Mouse (Mus musculus) myocyte (in vitro differentiated cells): ENCODE measurements at regions not wholly inside any gene's neighbourhood (a gene's known extent, or its start where the extent isn't known, plus 50 kb on each side); places are given as distances from the start of the nearest gene placed in this dataset.
A peak's percentile ranks its signal among the peaks of the same experiment; 100 is the strongest.

ENCODE experiments used
- H3K27me3 ChIP-seq: one replicate; pipeline ENCODE4 v1.6.1; 2011; ENCODE audit not compliant: control insufficient read depth, insufficient read depth, insufficient read length
- H3K36me3 ChIP-seq: one replicate; pipeline ENCODE4 v1.6.1; 2011; ENCODE audit not compliant: control insufficient read depth, insufficient read depth
- H3K4me2 ChIP-seq: one replicate; pipeline ENCODE4 v1.6.1; 2011; ENCODE audit warnings: low read depth, control low read depth
- H3K4me3 ChIP-seq: one replicate; pipeline ENCODE4 v1.5.1; 2011; ENCODE audit warnings: mild to moderate bottlenecking, control low read depth, moderate library complexity
- H3K79me2 ChIP-seq: one replicate; pipeline ENCODE4 v1.6.1; 2011; ENCODE audit not compliant: control insufficient read depth, insufficient read depth
- H3ac ChIP-seq: one replicate; pipeline ENCODE4 v1.6.1; 2011; ENCODE audit not compliant: control insufficient read depth, insufficient read length
- CEBPB ChIP-seq: IDR thresholded peaks from 2 replicates; pipeline ENCODE4 v1.6.1; 2011; ENCODE audit warnings: mild to moderate bottlenecking, moderate library complexity; ENCODE audit not compliant: poor library complexity, insufficient read depth, severe bottlenecking
- E2F4 ChIP-seq: IDR thresholded peaks from one replicate; pipeline ENCODE4 v1.6.1; 2011; ENCODE audit warnings: mild to moderate bottlenecking, control low read depth, moderate library complexity; ENCODE audit not compliant: insufficient read depth
- MAX ChIP-seq: IDR thresholded peaks from one replicate; pipeline ENCODE4 v1.6.1; 2011; ENCODE audit warnings: low read depth, mild to moderate bottlenecking, control low read depth
- MYOD1 ChIP-seq, 3 experiments: IDR thresholded peaks; one replicate each; pipeline ENCODE4 v1.6.1; 2011; ENCODE audit warnings: control low read depth in 2 of 3, low read depth in 2 of 3, mild to moderate bottlenecking in 2 of 3, moderate library complexity in 1 of 3; ENCODE audit not compliant: insufficient read length in 2 of 3, control insufficient read depth in 1 of 3
- MYOG ChIP-seq, 3 experiments: IDR thresholded peaks; one replicate each; pipeline ENCODE4 v1.6.1; 2011; ENCODE audit warnings: control low read depth in 2 of 3, low read depth in 2 of 3, mild to moderate bottlenecking in 2 of 3; ENCODE audit not compliant: insufficient read length in 2 of 3, control insufficient read depth in 1 of 3, insufficient read depth in 1 of 3
- POLR2A ChIP-seq: IDR thresholded peaks from one replicate; pipeline ENCODE4 v1.6.1; 2011; ENCODE audit warnings: low read depth, mild to moderate bottlenecking, control low read depth, moderate library complexity; ENCODE audit not compliant: insufficient read length
- POLR2AphosphoS2 ChIP-seq: IDR thresholded peaks from one replicate; pipeline ENCODE4 v1.6.1; 2011; ENCODE audit warnings: low read depth, control low read depth; ENCODE audit not compliant: insufficient read length
- REST ChIP-seq: IDR thresholded peaks from one replicate; pipeline ENCODE4 v1.6.1; 2011; ENCODE audit warnings: mild to moderate bottlenecking, control low read depth, moderate library complexity; ENCODE audit not compliant: insufficient read depth, insufficient read length
- SRF ChIP-seq: IDR thresholded peaks from one replicate; pipeline ENCODE4 v1.6.1; 2011; ENCODE audit warnings: low read depth; ENCODE audit not compliant: control insufficient read depth, insufficient read length
- TCF12 ChIP-seq: IDR thresholded peaks from one replicate; pipeline ENCODE4 v1.6.1; 2011; ENCODE audit warnings: mild to moderate bottlenecking, control low read depth; ENCODE audit not compliant: poor library complexity, insufficient read depth, severe bottlenecking
- TCF3 ChIP-seq: IDR thresholded peaks from one replicate; pipeline ENCODE4 v1.6.1; 2011; ENCODE audit warnings: low read depth, control low read depth; ENCODE audit not compliant: insufficient read length
- USF1 ChIP-seq: IDR thresholded peaks from one replicate; pipeline ENCODE4 v1.6.1; 2011; ENCODE audit warnings: low read depth, mild to moderate bottlenecking, control low read depth, moderate library complexity

GRCm38 (mm10) chr10:10270297-10270696 lies 201.8 kb downstream of the Adgb start:
- Histone ChIP-seq H3K79me2 (no peaks in the 10 kb centered on the region), H3K4me3 (no peak overlapping the region), H3K4me2 (no peak overlapping the region), H3ac (no peak overlapping the region), H3K27me3 (no peaks in the 10 kb centered on the region), H3K36me3 (no peaks in the 10 kb centered on the region)
- TF ChIP-seq MYOG (IDR thresholded peaks at IDR 0.05; ENCODE audit: control insufficient read depth in 1 of 3, insufficient read depth in 1 of 3, insufficient read length in 2 of 3, low read depth in 2 of 3) (no peak), POLR2A (no peak), TCF3 (no peak), MYOD1 (IDR thresholded peaks at IDR 0.05; ENCODE audit: control insufficient read depth in 1 of 3, insufficient read length in 2 of 3, low read depth in 2 of 3) (no peak), SRF (no peak), E2F4 (no peak), USF1 (no peak), TCF12 (no peak), CEBPB (no peak), MAX (no peak), REST (no peak), POLR2AphosphoS2 (no peak)

- Histone ChIP-seq H3K36me3 (no peaks in the 10 kb centered on the region), H3K4me3 (no peak overlapping the region), H3ac (no peak overlapping the region), H3K79me2 (no peaks in the 10 kb centered on the region), H3K27me3 (no peaks in the 10 kb centered on the region), H3K4me2 (peak overlapping the region; percentile 69)
- TF ChIP-seq MYOG (IDR thresholded peaks at IDR 0.05; ENCODE audit: control insufficient read depth in 1 of 3, insufficient read depth in 1 of 3, insufficient read length in 2 of 3, low read depth in 2 of 3) = no peak
- no peak for TF ChIP-seq USF1
- TF ChIP-seq POLR2AphosphoS2 = no peak
- TF ChIP-seq POLR2A = no peak
- TF ChIP-seq SRF = no peak
- TF ChIP-seq E2F4 = no peak
These were observed 219.4 kb downstream of the Adgb start for GRCm38 (mm10) chr10:10252540-10253318.

GRCm38 (mm10) chr10:10252136-10252535 lies 220.0 kb downstream of the Adgb start:
- no peak for TF ChIP-seq USF1
- TF ChIP-seq REST = no peak
- TF ChIP-seq POLR2A = no peak
- TF ChIP-seq CEBPB = no peak
- no peak for TF ChIP-seq E2F4
- TF ChIP-seq MYOG (IDR thresholded peaks at IDR 0.05; ENCODE audit: control insufficient read depth in 1 of 3, insufficient read depth in 1 of 3, insufficient read length in 2 of 3, low read depth in 2 of 3) = no peak
- TF ChIP-seq POLR2AphosphoS2 = no peak
- Histone ChIP-seq H3K4me3 (no peak overlapping the region), H3K79me2 (no peaks in the 10 kb centered on the region), H3K27me3 (no peaks in the 10 kb centered on the region), H3ac (no peak overlapping the region), H3K4me2 (peak overlapping the region; percentile 69), H3K36me3 (no peaks in the 10 kb centered on the region)

- TF ChIP-seq REST = no peak
- TF ChIP-seq TCF12 = no peak
- TF ChIP-seq POLR2A = no peak
- TF ChIP-seq MYOD1 (IDR thresholded peaks at IDR 0.05; ENCODE audit: control insufficient read depth in 1 of 3, insufficient read length in 2 of 3, low read depth in 2 of 3) = no peak
- no peak for TF ChIP-seq TCF3
- no peak for TF ChIP-seq SRF
- no peak for TF ChIP-seq POLR2AphosphoS2
- TF ChIP-seq MAX = no peak
- TF ChIP-seq E2F4 = no peak
- TF ChIP-seq USF1 = no peak
- no peak for TF ChIP-seq CEBPB
- TF ChIP-seq MYOG (IDR thresholded peaks at IDR 0.05; ENCODE audit: control insufficient read depth in 1 of 3, insufficient read depth in 1 of 3, insufficient read length in 2 of 3, low read depth in 2 of 3) = no peak
These were observed 237.1 kb downstream of the Adgb start for GRCm38 (mm10) chr10:10234894-10235523.

More at GRCm38 (mm10) chr10:10234894-10235523, 237.1 kb downstream of the Adgb start:
- H3K4me2 ChIP-seq = no peak overlapping the region
- no peaks in the 10 kb centered on the region for H3K36me3 ChIP-seq
- H3K4me3 ChIP-seq = no peak overlapping the region
- H3K27me3 ChIP-seq = no peaks in the 10 kb centered on the region
- no peak overlapping the region for H3ac ChIP-seq
- no peaks in the 10 kb centered on the region for H3K79me2 ChIP-seq
